Mouse (Mus musculus) lung, postnatal 14 days (tissue): ENCODE measurements around the gene Thada.

Experiments
- DNase-seq: peaks from one replicate; pipeline ENCODE4 v3.0.0; 2021

The Thada gene

GRCm38 (mm10) chr17:84156748-84157742 is 309.0 kb downstream of the Thada start:
- peak; percentile 57 for DNase-seq

- no peak for DNase-seq
These were observed 309.8 kb downstream of the Thada start for GRCm38 (mm10) chr17:84156227-84156573.

GRCm38 (mm10) chr17:84155516-84156226 is 310.3 kb downstream of the Thada start:
- no peak for DNase-seq

GRCm38 (mm10) chr17:84155029-84155338 is 311.0 kb downstream of the Thada start:
- DNase-seq = no peak

GRCm38 (mm10) chr17:84154302-84155028 is 311.5 kb downstream of the Thada start:
- no peak for DNase-seq

- DNase-seq = no peak
These were observed 312.8 kb downstream of the Thada start for GRCm38 (mm10) chr17:84152976-84153786.

- no peak for DNase-seq
These were observed 313.6 kb downstream of the Thada start for GRCm38 (mm10) chr17:84152206-84152975.

- DNase-seq = no peak
These were observed 314.7 kb downstream of the Thada start for GRCm38 (mm10) chr17:84151306-84151705.

GRCm38 (mm10) chr17:84150291-84150690 is 315.7 kb downstream of the Thada start:
- no peak for DNase-seq

- no peak for DNase-seq
These were observed 316.4 kb downstream of the Thada start for GRCm38 (mm10) chr17:84149566-84149965.

GRCm38 (mm10) chr17:84148499-84149484 is 317.2 kb downstream of the Thada start:
- peak; percentile 81 for DNase-seq

GRCm38 (mm10) chr17:84147183-84148108 is 318.6 kb downstream of the Thada start:
- DNase-seq = no peak

GRCm38 (mm10) chr17:84146458-84147182 is 319.4 kb downstream of the Thada start:
- no peak for DNase-seq

- DNase-seq = peak; percentile 67
These were observed 320.1 kb downstream of the Thada start for GRCm38 (mm10) chr17:84145826-84146287.

GRCm38 (mm10) chr17:84144762-84145599 is 321.0 kb downstream of the Thada start:
- DNase-seq = no peak

- no peak for DNase-seq
These were observed 321.9 kb downstream of the Thada start for GRCm38 (mm10) chr17:84144130-84144529.

GRCm38 (mm10) chr17:84143219-84143844 is 322.7 kb downstream of the Thada start:
- DNase-seq = no peak
